Mouse (Mus musculus) heart, embryonic 13.5 days (tissue): ENCODE data around the gene Gm10447. TPM values are rescaled to one million over a fixed set of nuclear protein-coding genes. Genes with fewer than 3 reads are reported as not detected.
A peak's percentile ranks its signal among the peaks of the same experiment; 100 is the strongest.

Source experiments
- ATAC-seq: fragments of 200-750 bp; cut with Nextera tagmentation; 2 replicates; pipeline ENCODE4 v1.8.0; 2017; ENCODE audit warnings: moderate TSS enrichment; ENCODE audit not compliant: insufficient number of reproducible peaks, low FRiP score, low TSS enrichment; ENCODE audit errors: extremely low read depth
- H3K27ac ChIP-seq: fragments of 300-500 bp; sonication (generic); replicated peaks from 2 replicates; pipeline ENCODE4 v1.5.1; 2015; ENCODE audit warnings: moderate library complexity, mild to moderate bottlenecking, inconsistent platforms
- H3K27me3 ChIP-seq: fragments of 300-500 bp; sonication (generic); replicated peaks from 2 replicates; pipeline ENCODE4 v1.6.1; 2015; ENCODE audit warnings: mild to moderate bottlenecking, inconsistent platforms
- H3K36me3 ChIP-seq: fragments of 300-500 bp; sonication (generic); 2 replicates; pipeline ENCODE4 v1.6.1; 2015; ENCODE audit warnings: mild to moderate bottlenecking, inconsistent platforms
- H3K4me1 ChIP-seq: fragments of 300-500 bp; sonication (generic); 2 replicates; pipeline ENCODE4 v1.6.1; 2015; ENCODE audit warnings: inconsistent platforms
- H3K4me2 ChIP-seq: fragments of 300-500 bp; sonication (generic); 2 replicates; pipeline ENCODE4 v1.6.1; 2015; ENCODE audit warnings: inconsistent platforms, mild to moderate bottlenecking, moderate library complexity
- H3K4me3 ChIP-seq: fragments of 300-500 bp; sonication (generic); 2 replicates; pipeline ENCODE4 v1.5.1; 2015; ENCODE audit warnings: moderate library complexity, mild to moderate bottlenecking, inconsistent platforms
- H3K9ac ChIP-seq: fragments of 300-500 bp; sonication (generic); 2 replicates; pipeline ENCODE4 v1.6.1; 2015; ENCODE audit warnings: inconsistent platforms, mild to moderate bottlenecking, moderate library complexity
- H3K9me3 ChIP-seq: fragments of 300-500 bp; sonication (generic); 2 replicates; pipeline ENCODE4 v1.6.1; 2016; ENCODE audit warnings: inconsistent platforms
- WGBS: fragments of 180-500 bp; shearing (Covaris S2); methylation state at CpG from one replicate; pipeline ENCODE4 v1.1.7; 2015; ENCODE audit warnings: mixed read lengths; 5-methylcytosine and 5-hydroxymethylcytosine counted together
- polyA plus RNA-seq: library from polyadenylated mRNA; unstranded; fragments of >200 nt; fragmentation: Nextera tagmentation; extraction: Ambion mirVana; gene quantifications from 2 replicates; pipeline ENCODE4 v1.2.1, GENCODE M21; 2015

The Gm10447 gene
- polyA plus RNA-seq, 1 experiment from 2014 or later, result 0.09 TPM

GRCm38 (mm10) chr11:53457372-53457954, 553 bp upstream of the Gm10447 start:
- Histone ChIP-seq H3K27me3 (peaks cover 37% of the 10 kb centered on the region), H3K4me1 (peaks cover 9% of the 10 kb centered on the region; the same call in 1 of the 2 replicates), H3K27ac (peak overlapping the region; percentile 40), H3K36me3 (no peaks in the 10 kb centered on the region), H3K9me3 (no peaks in the 10 kb centered on the region), H3K4me3 (peak overlapping the region; percentile 66), H3K4me2 (peak overlapping the region; percentile 90), H3K9ac (peak overlapping the region; percentile 84)
- 7% methylated on average over 29 of the region's 29 CpGs for WGBS
- no peak; the same call in 1 of the 2 replicates for ATAC-seq

GRCm38 (mm10) chr11:53453031-53453430, 3.9 kb downstream of the Gm10447 start:
- no peak overlapping the region for H3K27ac ChIP-seq
- peaks cover 23% of the 10 kb centered on the region for H3K4me1 ChIP-seq
- no peak overlapping the region for H3K4me2 ChIP-seq
- H3K9me3 ChIP-seq, result no peaks in the 10 kb centered on the region
- no peak for ATAC-seq
- H3K36me3 ChIP-seq, result no peaks in the 10 kb centered on the region
- H3K27me3 ChIP-seq, result peaks cover 13% of the 10 kb centered on the region
- 70% methylated on average over 5 of the region's 5 CpGs for WGBS
- no peak overlapping the region for H3K9ac ChIP-seq
- no peak overlapping the region for H3K4me3 ChIP-seq

GRCm38 (mm10) chr11:53452396-53452795, 4.5 kb downstream of the Gm10447 start:
- H3K4me1 ChIP-seq, result peaks cover 21% of the 10 kb centered on the region
- no peak overlapping the region for H3K4me2 ChIP-seq
- 93% methylated on average over 9 of the region's 9 CpGs for WGBS
- no peak overlapping the region for H3K27ac ChIP-seq
- H3K9ac ChIP-seq, result no peak overlapping the region
- H3K9me3 ChIP-seq, result no peaks in the 10 kb centered on the region
- H3K4me3 ChIP-seq, result no peak overlapping the region
- H3K27me3 ChIP-seq, result peaks cover 6% of the 10 kb centered on the region
- ATAC-seq, result no peak
- H3K36me3 ChIP-seq, result no peaks in the 10 kb centered on the region

- H3K27ac ChIP-seq, result no peak overlapping the region
- no peaks in the 10 kb centered on the region for H3K9me3 ChIP-seq
- no peak overlapping the region for H3K4me3 ChIP-seq
- WGBS, result 63% methylated on average over 2 of the region's 2 CpGs
- ATAC-seq, result no peak
- no peaks in the 10 kb centered on the region for H3K36me3 ChIP-seq
- H3K27me3 ChIP-seq, result peaks cover 5% of the 10 kb centered on the region; the same call in 1 of the 2 replicates
- H3K9ac ChIP-seq, result no peak overlapping the region
- peaks cover 18% of the 10 kb centered on the region for H3K4me1 ChIP-seq
- H3K4me2 ChIP-seq, result no peak overlapping the region
These were observed 5.5 kb downstream of the Gm10447 start for GRCm38 (mm10) chr11:53451361-53451760.

- Histone ChIP-seq H3K9me3 (no peaks in the 10 kb centered on the region), H3K36me3 (no peaks in the 10 kb centered on the region), H3K4me3 (no peak overlapping the region), H3K4me1 (peaks cover 23% of the 10 kb centered on the region), H3K4me2 (no peak overlapping the region), H3K27me3 (peaks cover 5% of the 10 kb centered on the region; the same call in 1 of the 2 replicates), H3K9ac (no peak overlapping the region), H3K27ac (no peak overlapping the region)
- no peak for ATAC-seq
- 32% methylated on average over 15 of the region's 15 CpGs for WGBS
These were observed 6.7 kb downstream of the Gm10447 start for GRCm38 (mm10) chr11:53450070-53450705.

GRCm38 (mm10) chr11:53448529-53448928, 8.4 kb downstream of the Gm10447 start:
- no peak overlapping the region for H3K4me2 ChIP-seq
- no peak overlapping the region for H3K27ac ChIP-seq
- no peaks in the 10 kb centered on the region for H3K36me3 ChIP-seq
- H3K27me3 ChIP-seq, result peaks cover 5% of the 10 kb centered on the region; the same call in 1 of the 2 replicates
- WGBS, result 74% methylated on average over 1 of the region's 1 CpGs
- H3K9me3 ChIP-seq, result no peaks in the 10 kb centered on the region
- H3K4me3 ChIP-seq, result no peak overlapping the region
- peaks cover 23% of the 10 kb centered on the region for H3K4me1 ChIP-seq
- H3K9ac ChIP-seq, result no peak overlapping the region
- no peak for ATAC-seq

GRCm38 (mm10) chr11:53447996-53448395, 8.9 kb downstream of the Gm10447 start:
- 87% methylated on average over 8 of the region's 8 CpGs for WGBS
- Histone ChIP-seq H3K27ac (no peak overlapping the region), H3K4me3 (no peak overlapping the region), H3K4me2 (no peak overlapping the region), H3K4me1 (peaks cover 23% of the 10 kb centered on the region), H3K9ac (no peak overlapping the region), H3K27me3 (peaks cover 5% of the 10 kb centered on the region; the same call in 1 of the 2 replicates), H3K9me3 (no peaks in the 10 kb centered on the region), H3K36me3 (no peaks in the 10 kb centered on the region)
- no peak for ATAC-seq

- peaks cover 5% of the 10 kb centered on the region; the same call in 1 of the 2 replicates for H3K27me3 ChIP-seq
- H3K36me3 ChIP-seq, result no peaks in the 10 kb centered on the region
- 82% methylated on average over 13 of the region's 13 CpGs for WGBS
- no peak overlapping the region for H3K4me3 ChIP-seq
- no peak overlapping the region for H3K4me2 ChIP-seq
- H3K9me3 ChIP-seq, result no peaks in the 10 kb centered on the region
- H3K4me1 ChIP-seq, result peaks cover 34% of the 10 kb centered on the region
- no peak overlapping the region for H3K27ac ChIP-seq
- no peak overlapping the region for H3K9ac ChIP-seq
- ATAC-seq, result no peak
These were observed 10.7 kb downstream of the Gm10447 start for GRCm38 (mm10) chr11:53446183-53446582.

GRCm38 (mm10) chr11:53445562-53445961, 11.3 kb downstream of the Gm10447 start:
- no peak overlapping the region for H3K9ac ChIP-seq
- H3K4me2 ChIP-seq, result no peak overlapping the region
- no peaks in the 10 kb centered on the region for H3K36me3 ChIP-seq
- H3K27me3 ChIP-seq, result peaks cover 2% of the 10 kb centered on the region; the same call in 1 of the 2 replicates
- H3K27ac ChIP-seq, result no peak overlapping the region
- H3K9me3 ChIP-seq, result no peaks in the 10 kb centered on the region
- 32% methylated on average over 13 of the region's 13 CpGs for WGBS
- peaks cover 28% of the 10 kb centered on the region for H3K4me1 ChIP-seq
- no peak overlapping the region for H3K4me3 ChIP-seq
- ATAC-seq, result no peak

- no peak for ATAC-seq
- no peaks in the 10 kb centered on the region for H3K9me3 ChIP-seq
- H3K27me3 ChIP-seq, result no peaks in the 10 kb centered on the region
- H3K9ac ChIP-seq, result no peak overlapping the region
- no peaks in the 10 kb centered on the region for H3K36me3 ChIP-seq
- H3K4me1 ChIP-seq, result peaks cover 20% of the 10 kb centered on the region
- H3K4me3 ChIP-seq, result no peak overlapping the region
- H3K27ac ChIP-seq, result no peak overlapping the region
- 45% methylated on average over 6 of the region's 6 CpGs for WGBS
- no peak overlapping the region for H3K4me2 ChIP-seq
These were observed 13.0 kb downstream of the Gm10447 start for GRCm38 (mm10) chr11:53443861-53444260.

- Histone ChIP-seq H3K27ac (peak overlapping the region; percentile 92), H3K4me3 (no peak overlapping the region), H3K4me2 (peak overlapping the region; percentile 44), H3K36me3 (no peaks in the 10 kb centered on the region), H3K4me1 (peaks cover 17% of the 10 kb centered on the region), H3K27me3 (no peaks in the 10 kb centered on the region), H3K9ac (peak overlapping the region; percentile 72), H3K9me3 (no peaks in the 10 kb centered on the region)
- WGBS, result 3% methylated on average over 12 of the region's 12 CpGs
- ATAC-seq, result no peak
These were observed 15.0 kb downstream of the Gm10447 start for GRCm38 (mm10) chr11:53441921-53442320.

- no peak overlapping the region for H3K9ac ChIP-seq
- H3K4me1 ChIP-seq, result peaks cover 10% of the 10 kb centered on the region
- 76% methylated on average over 6 of the region's 6 CpGs for WGBS
- H3K27ac ChIP-seq, result no peak overlapping the region
- no peaks in the 10 kb centered on the region for H3K9me3 ChIP-seq
- H3K27me3 ChIP-seq, result no peaks in the 10 kb centered on the region
- H3K4me3 ChIP-seq, result no peak overlapping the region
- no peak overlapping the region for H3K4me2 ChIP-seq
- ATAC-seq, result no peak
- H3K36me3 ChIP-seq, result no peaks in the 10 kb centered on the region
These were observed 20.6 kb downstream of the Gm10447 start for GRCm38 (mm10) chr11:53436338-53436737.
